Mouse (Mus musculus) intestine, embryonic 14.5 days (tissue): ENCODE measurements around the gene Tenm2. TPM values are rescaled to one million over a fixed set of nuclear protein-coding genes. Genes with fewer than 3 reads are reported as not detected.

Experiments
- ATAC-seq: fragments of 200-750 bp; cut with Nextera tagmentation; replicated peaks from 2 replicates; pipeline ENCODE4 v1.8.0; 2017; ENCODE audit warnings: low read depth, moderate number of reproducible peaks, moderate TSS enrichment, moderate library complexity; ENCODE audit not compliant: low FRiP score, low TSS enrichment
- DNase-seq: peaks from one replicate; pipeline ENCODE4 v3.0.0-alpha.2; 2018; ENCODE audit warnings: low spot score
- H3K27ac ChIP-seq: fragments of 300-500 bp; sonication (generic); 2 replicates; pipeline ENCODE4 v1.5.1; 2014; ENCODE audit warnings: low read depth, mild to moderate bottlenecking, control low read depth
- H3K27me3 ChIP-seq: fragments of 300-500 bp; sonication (generic); replicated peaks from 2 replicates; pipeline ENCODE4 v1.6.1; 2014; ENCODE audit warnings: low read length, control low read depth; ENCODE audit not compliant: control insufficient read depth, insufficient read depth
- H3K36me3 ChIP-seq: fragments of 300-500 bp; sonication (generic); 2 replicates; pipeline ENCODE4 v1.6.1; 2014; ENCODE audit warnings: low read length, control low read depth; ENCODE audit not compliant: control insufficient read depth, insufficient read depth
- H3K4me1 ChIP-seq: fragments of 300-500 bp; sonication (generic); replicated peaks from 2 replicates; pipeline ENCODE4 v1.6.1; 2014; ENCODE audit warnings: low read length, control low read depth, mixed read lengths; ENCODE audit not compliant: control insufficient read depth, insufficient read depth
- H3K4me2 ChIP-seq: fragments of 300-500 bp; sonication (generic); 2 replicates; pipeline ENCODE4 v1.6.1; 2014; ENCODE audit warnings: low read length
- H3K4me3 ChIP-seq: fragments of 300-500 bp; sonication (generic); 2 replicates; pipeline ENCODE4 v1.5.1; 2014; ENCODE audit warnings: low read depth, low read length, control low read depth, mixed read lengths
- H3K9ac ChIP-seq: fragments of 300-500 bp; sonication (generic); 2 replicates; pipeline ENCODE4 v1.6.1; 2014; ENCODE audit warnings: mild to moderate bottlenecking, low read length
- H3K9me3 ChIP-seq: fragments of 300-500 bp; sonication (generic); 2 replicates; pipeline ENCODE4 v1.6.1; 2016; ENCODE audit warnings: low read length, control low read depth; ENCODE audit not compliant: control insufficient read depth
- WGBS: fragments of 180-500 bp; shearing (Covaris S2); extraction: QIAGEN DNeasy Blood & Tissue Kit; methylation state at CpG from one replicate; pipeline ENCODE4 v1.1.7; 2014; 5-methylcytosine and 5-hydroxymethylcytosine counted together
- polyA plus RNA-seq: library from polyadenylated mRNA; unstranded; fragments of >200 nt; fragmentation: Nextera tagmentation; extraction: Ambion mirVana; gene quantifications from 2 replicates; pipeline ENCODE4 v1.2.1, GENCODE M21; 2014

Gene Tenm2
- polyA plus RNA-seq, 1 experiment from 2014 or later = 2.8 TPM

- Histone ChIP-seq H3K4me2 (no peak overlapping the region), H3K9ac (no peak overlapping the region), H3K27ac (no peak overlapping the region), H3K27me3 (no peaks in the 10 kb centered on the region), H3K4me3 (no peak overlapping the region), H3K9me3 (no peaks in the 10 kb centered on the region), H3K4me1 (0 out of 2 replicates have a peak, but pooled peaks cover 3% of the 10 kb centered on the region), H3K36me3 (no peaks in the 10 kb centered on the region)
- WGBS = 81% methylated on average over 9 of the region's 9 CpGs
- no peak for DNase-seq
- no peak for ATAC-seq
These were observed 957.9 kb downstream of the Tenm2 start for GRCm38 (mm10) chr11:36277903-36278215.

GRCm38 (mm10) chr11:36277192-36277902 is 958.4 kb downstream of the Tenm2 start:
- 54% methylated on average over 20 of the region's 20 CpGs for WGBS
- Histone ChIP-seq H3K27ac (no peak overlapping the region), H3K9ac (no peak overlapping the region), H3K4me1 (0 out of 2 replicates have a peak, but pooled peaks cover 3% of the 10 kb centered on the region), H3K36me3 (no peaks in the 10 kb centered on the region), H3K4me2 (peak overlapping the region; percentile 16), H3K4me3 (no peak overlapping the region), H3K27me3 (no peaks in the 10 kb centered on the region), H3K9me3 (no peaks in the 10 kb centered on the region)
- ATAC-seq (no peak), DNase-seq (no peak)

GRCm38 (mm10) chr11:36276015-36276414 is 959.7 kb downstream of the Tenm2 start:
- DNase-seq (no peak), ATAC-seq (no peak)
- 35% methylated on average over 5 of the region's 5 CpGs for WGBS
- Histone ChIP-seq H3K27me3 (no peaks in the 10 kb centered on the region), H3K9me3 (no peaks in the 10 kb centered on the region), H3K36me3 (no peaks in the 10 kb centered on the region), H3K4me2 (no peak overlapping the region), H3K4me3 (no peak overlapping the region), H3K4me1 (0 out of 2 replicates have a peak, but pooled peaks cover 3% of the 10 kb centered on the region), H3K9ac (no peak overlapping the region), H3K27ac (no peak overlapping the region)

- 56% methylated on average over 2 of the region's 2 CpGs for WGBS
- ATAC-seq (no peak), DNase-seq (no peak)
- H3K9me3 ChIP-seq = no peaks in the 10 kb centered on the region
- no peak overlapping the region for H3K9ac ChIP-seq
- H3K4me3 ChIP-seq = no peak overlapping the region
- H3K4me2 ChIP-seq = no peak overlapping the region
- H3K36me3 ChIP-seq = no peaks in the 10 kb centered on the region
- no peaks in the 10 kb centered on the region for H3K27me3 ChIP-seq
- H3K4me1 ChIP-seq = 0 out of 2 replicates have a peak, but pooled peaks cover under 1% of the 10 kb centered on the region
- H3K27ac ChIP-seq = no peak overlapping the region
These were observed 963.6 kb downstream of the Tenm2 start for GRCm38 (mm10) chr11:36272149-36272548.

GRCm38 (mm10) chr11:36269945-36270344 is 965.8 kb downstream of the Tenm2 start:
- no peak overlapping the region for H3K27ac ChIP-seq
- no peaks in the 10 kb centered on the region for H3K27me3 ChIP-seq
- no peak for DNase-seq
- ATAC-seq = no peak
- no peaks in the 10 kb centered on the region for H3K4me1 ChIP-seq
- H3K9me3 ChIP-seq = no peaks in the 10 kb centered on the region
- H3K36me3 ChIP-seq = no peaks in the 10 kb centered on the region
- H3K9ac ChIP-seq = no peak overlapping the region
- no peak overlapping the region for H3K4me2 ChIP-seq
- WGBS = 92% methylated on average over 6 of the region's 6 CpGs
- H3K4me3 ChIP-seq = no peak overlapping the region

- Histone ChIP-seq H3K9ac (no peak overlapping the region), H3K9me3 (no peaks in the 10 kb centered on the region), H3K27ac (no peak overlapping the region), H3K4me2 (no peak overlapping the region), H3K4me3 (no peak overlapping the region), H3K36me3 (no peaks in the 10 kb centered on the region), H3K27me3 (no peaks in the 10 kb centered on the region), H3K4me1 (no peaks in the 10 kb centered on the region)
- 75% methylated on average over 17 of the region's 17 CpGs for WGBS
- no peak for ATAC-seq
- DNase-seq = no peak
These were observed 970.8 kb downstream of the Tenm2 start for GRCm38 (mm10) chr11:36264776-36265466.

- no peaks in the 10 kb centered on the region for H3K4me1 ChIP-seq
- no peak overlapping the region for H3K9ac ChIP-seq
- WGBS = 68% methylated on average over 10 of the region's 10 CpGs
- H3K4me3 ChIP-seq = no peak overlapping the region
- H3K4me2 ChIP-seq = no peak overlapping the region
- no peaks in the 10 kb centered on the region for H3K36me3 ChIP-seq
- ATAC-seq (no peak), DNase-seq (no peak)
- no peaks in the 10 kb centered on the region for H3K9me3 ChIP-seq
- H3K27ac ChIP-seq = no peak overlapping the region
- no peaks in the 10 kb centered on the region for H3K27me3 ChIP-seq
These were observed 971.9 kb downstream of the Tenm2 start for GRCm38 (mm10) chr11:36263840-36264239.

GRCm38 (mm10) chr11:36257187-36257586 is 978.6 kb downstream of the Tenm2 start:
- no peaks in the 10 kb centered on the region for H3K36me3 ChIP-seq
- H3K4me1 ChIP-seq = no peaks in the 10 kb centered on the region
- H3K4me3 ChIP-seq = no peak overlapping the region
- no peak for DNase-seq
- H3K27me3 ChIP-seq = no peaks in the 10 kb centered on the region
- H3K27ac ChIP-seq = no peak overlapping the region
- WGBS = 81% methylated on average over 5 of the region's 5 CpGs
- H3K4me2 ChIP-seq = no peak overlapping the region
- no peaks in the 10 kb centered on the region for H3K9me3 ChIP-seq
- no peak for ATAC-seq
- H3K9ac ChIP-seq = no peak overlapping the region

DNA sequence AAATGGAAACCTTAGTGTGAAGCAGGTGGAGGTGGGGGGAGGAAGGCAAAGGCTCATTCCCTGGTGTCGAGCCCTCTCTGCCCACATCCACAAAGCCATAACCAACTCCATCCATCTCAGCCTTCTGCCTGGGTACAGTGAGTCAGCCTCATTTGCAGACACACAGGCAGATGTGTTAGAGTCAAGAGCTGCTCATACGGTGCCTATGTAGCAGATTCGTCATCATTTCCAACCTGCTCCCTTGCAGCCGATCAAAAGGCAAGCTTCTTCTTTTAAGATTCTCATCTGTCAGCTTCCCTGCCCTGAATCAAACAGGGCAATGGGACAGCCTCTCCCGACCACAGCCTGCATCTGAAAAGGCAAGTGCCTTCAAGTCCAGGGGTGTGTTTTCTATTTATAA is 979.0 kb downstream of the Tenm2 start:
- H3K27me3 ChIP-seq = no peaks in the 10 kb centered on the region
- H3K9me3 ChIP-seq = no peaks in the 10 kb centered on the region
- no peak for ATAC-seq
- no peaks in the 10 kb centered on the region for H3K36me3 ChIP-seq
- no peak for DNase-seq
- 76% methylated on average over 5 of the region's 5 CpGs for WGBS
- H3K4me3 ChIP-seq = no peak overlapping the region
- no peak overlapping the region for H3K9ac ChIP-seq
- H3K4me2 ChIP-seq = no peak overlapping the region
- no peak overlapping the region for H3K27ac ChIP-seq
- no peaks in the 10 kb centered on the region for H3K4me1 ChIP-seq
